Mouse (Mus musculus): Measurements from ENCODE around the gene Neb. TPM values are rescaled to one million over a fixed set of nuclear protein-coding genes. Genes with fewer than 3 reads are reported as not detected.

Gene Neb
- polyA plus RNA-seq, 1 experiment from 2014 or later, result 1.0 TPM

DNA sequence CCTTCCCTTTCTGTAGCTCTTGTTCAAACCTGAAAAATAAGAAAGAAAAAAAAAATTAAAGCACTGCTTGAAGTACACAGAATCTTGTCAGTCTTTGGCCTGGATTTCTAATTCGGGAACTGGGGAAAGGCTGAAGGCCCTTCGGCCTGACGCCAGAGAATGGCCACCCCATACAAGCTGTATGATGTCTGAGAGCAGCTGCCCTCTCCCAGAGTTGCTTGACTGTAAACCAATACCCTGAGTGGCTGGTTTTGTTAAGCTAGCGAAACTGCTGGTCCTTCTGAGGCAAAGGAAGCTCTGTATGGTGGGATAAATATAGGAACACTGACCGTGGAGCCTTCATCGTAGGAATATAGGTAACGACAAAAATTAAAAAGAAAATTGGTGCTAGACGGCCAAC lies 43.2 kb downstream of the Neb start:
- Histone ChIP-seq H3K27ac (ENCODE audit: low read length) (no peak overlapping the region), H3K4me3 (ENCODE audit: low read depth, low read length) (no peak overlapping the region), H3K36me3 (ENCODE audit: control insufficient read depth, insufficient read depth, low read length) (no peaks in the 10 kb centered on the region), H3K27me3 (ENCODE audit: control insufficient read depth, insufficient read depth, low read length) (no peaks in the 10 kb centered on the region), H3K4me1 (ENCODE audit: control insufficient read depth, insufficient read depth, low read length) (no peaks in the 10 kb centered on the region), H3K9me3 (ENCODE audit: control insufficient read depth, low read depth, low read length) (no peaks in the 10 kb centered on the region), H3K4me2 (replicated peaks; ENCODE audit: low read depth, low read length) (no peak overlapping the region), H3K9ac (replicated peaks; ENCODE audit: low read depth, low read length) (no peak overlapping the region)
- no peak for ATAC-seq (ENCODE audit: insufficient number of reproducible peaks, insufficient read depth, low FRiP score, low read depth)
- 81% methylated on average over 8 of the region's 8 CpGs for WGBS

DNA sequence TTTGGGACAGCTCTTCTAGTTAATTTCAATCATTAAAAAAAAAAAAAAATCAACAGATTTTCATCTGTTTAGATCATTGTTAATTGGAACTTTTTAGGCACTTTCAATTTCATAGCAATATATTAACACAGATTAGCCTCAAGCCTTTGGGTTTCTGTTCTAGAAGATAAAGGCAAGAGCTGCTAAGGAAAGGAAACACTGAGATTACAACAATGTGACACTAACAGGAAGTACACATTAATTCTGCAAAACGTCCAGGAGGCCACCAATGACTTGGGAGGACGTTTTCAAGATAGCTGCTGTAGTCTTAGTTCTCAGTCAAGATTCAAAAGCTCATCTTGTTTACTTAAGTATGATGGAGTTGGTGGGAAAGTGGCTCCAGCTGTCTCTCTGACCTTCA lies 44.7 kb downstream of the Neb start:
- Histone ChIP-seq H3K27ac (ENCODE audit: low read length) (no peak overlapping the region), H3K9ac (replicated peaks; ENCODE audit: low read depth, low read length) (no peak overlapping the region), H3K27me3 (ENCODE audit: control insufficient read depth, insufficient read depth, low read length) (no peaks in the 10 kb centered on the region), H3K4me2 (replicated peaks; ENCODE audit: low read depth, low read length) (no peak overlapping the region), H3K36me3 (ENCODE audit: control insufficient read depth, insufficient read depth, low read length) (no peaks in the 10 kb centered on the region), H3K4me1 (ENCODE audit: control insufficient read depth, insufficient read depth, low read length) (no peaks in the 10 kb centered on the region), H3K4me3 (ENCODE audit: low read depth, low read length) (no peak overlapping the region), H3K9me3 (ENCODE audit: control insufficient read depth, low read depth, low read length) (no peaks in the 10 kb centered on the region)
- no peak for ATAC-seq (ENCODE audit: insufficient number of reproducible peaks, insufficient read depth, low FRiP score, low read depth)
- 16% methylated on average over 2 of the region's 2 CpGs for WGBS

- H3K27ac ChIP-seq (ENCODE audit: low read length), result no peak overlapping the region
- no peaks in the 10 kb centered on the region for H3K36me3 ChIP-seq (ENCODE audit: control insufficient read depth, insufficient read depth, low read length)
- H3K4me1 ChIP-seq (ENCODE audit: control insufficient read depth, insufficient read depth, low read length), result no peaks in the 10 kb centered on the region
- no peaks in the 10 kb centered on the region for H3K9me3 ChIP-seq (ENCODE audit: control insufficient read depth, low read depth, low read length)
- no peak for ATAC-seq (ENCODE audit: insufficient number of reproducible peaks, insufficient read depth, low FRiP score, low read depth)
- H3K4me3 ChIP-seq (ENCODE audit: low read depth, low read length), result no peak overlapping the region
- H3K27me3 ChIP-seq (ENCODE audit: control insufficient read depth, insufficient read depth, low read length), result no peaks in the 10 kb centered on the region
- no peak overlapping the region for H3K4me2 ChIP-seq (replicated peaks; ENCODE audit: low read depth, low read length)
- H3K9ac ChIP-seq (replicated peaks; ENCODE audit: low read depth, low read length), result no peak overlapping the region
- 86% methylated on average over 3 of the region's 3 CpGs for WGBS
Observed at GRCm38 (mm10) chr2:52331761-52332160, 46.5 kb downstream of the Neb start.

DNA sequence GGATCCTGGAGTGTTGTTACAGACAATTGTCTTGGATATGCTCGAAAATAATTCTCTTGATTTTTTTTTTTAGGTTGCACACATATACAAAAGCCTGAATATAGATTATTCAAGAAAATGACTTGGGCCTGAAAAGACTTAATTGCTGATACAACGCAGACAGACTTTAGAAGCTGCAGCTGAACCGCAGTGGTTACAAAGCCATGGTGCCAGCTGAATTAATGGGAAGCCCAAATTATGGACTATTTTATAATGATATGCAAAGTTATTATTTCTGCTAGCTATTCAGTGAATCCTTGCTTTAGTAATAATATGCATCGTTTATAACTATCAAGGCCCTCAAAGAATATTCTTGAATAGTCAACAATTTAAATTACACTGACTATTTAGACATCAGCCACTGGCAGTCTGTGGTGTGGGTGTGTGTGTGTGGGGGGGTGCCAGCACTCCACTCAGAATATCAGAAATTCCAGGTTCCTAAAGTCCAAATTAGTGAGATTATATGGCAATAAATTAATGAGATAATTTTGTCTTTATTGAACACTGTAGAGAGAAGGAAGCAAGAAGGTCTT lies 50.9 kb downstream of the Neb start:
- Histone ChIP-seq H3K27me3 (ENCODE audit: control insufficient read depth, insufficient read depth, low read length) (no peaks in the 10 kb centered on the region), H3K9me3 (ENCODE audit: control insufficient read depth, low read depth, low read length) (no peaks in the 10 kb centered on the region), H3K9ac (replicated peaks; ENCODE audit: low read depth, low read length) (no peak overlapping the region), H3K4me3 (ENCODE audit: low read depth, low read length) (no peak overlapping the region), H3K27ac (ENCODE audit: low read length) (no peak overlapping the region), H3K4me2 (replicated peaks; ENCODE audit: low read depth, low read length) (no peak overlapping the region), H3K4me1 (ENCODE audit: control insufficient read depth, insufficient read depth, low read length) (no peaks in the 10 kb centered on the region), H3K36me3 (ENCODE audit: control insufficient read depth, insufficient read depth, low read length) (no peaks in the 10 kb centered on the region)
- ATAC-seq (ENCODE audit: insufficient number of reproducible peaks, insufficient read depth, low FRiP score, low read depth), result no peak
- WGBS, result 80% methylated on average over 4 of the region's 4 CpGs

DNA sequence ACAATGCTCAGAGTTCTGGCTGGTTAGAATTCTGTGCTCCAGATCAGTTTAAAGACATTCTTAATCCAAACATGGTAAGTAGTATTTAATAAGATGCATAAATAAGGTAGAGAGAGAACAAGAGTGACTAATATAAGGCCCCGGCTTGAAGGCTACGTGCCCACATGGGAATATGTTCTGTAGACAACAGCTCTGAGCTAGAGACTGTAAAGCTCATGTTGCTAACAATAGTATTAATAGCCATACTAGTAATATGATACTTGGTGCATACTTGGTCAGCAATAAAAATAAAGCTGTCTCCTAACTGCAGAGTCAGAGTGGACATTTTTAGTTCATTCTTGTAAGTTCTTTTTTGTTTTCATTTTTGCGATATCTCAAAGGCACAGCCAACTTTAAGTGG lies 56.4 kb downstream of the Neb start:
- Histone ChIP-seq H3K27ac (ENCODE audit: low read length) (no peak overlapping the region), H3K36me3 (ENCODE audit: control insufficient read depth, insufficient read depth, low read length) (no peaks in the 10 kb centered on the region), H3K9me3 (ENCODE audit: control insufficient read depth, low read depth, low read length) (no peaks in the 10 kb centered on the region), H3K4me1 (ENCODE audit: control insufficient read depth, insufficient read depth, low read length) (no peaks in the 10 kb centered on the region), H3K27me3 (ENCODE audit: control insufficient read depth, insufficient read depth, low read length) (no peaks in the 10 kb centered on the region), H3K4me2 (replicated peaks; ENCODE audit: low read depth, low read length) (no peak overlapping the region), H3K4me3 (ENCODE audit: low read depth, low read length) (no peak overlapping the region), H3K9ac (replicated peaks; ENCODE audit: low read depth, low read length) (no peak overlapping the region)
- 86% methylated on average over 3 of the region's 3 CpGs for WGBS
- ATAC-seq (ENCODE audit: insufficient number of reproducible peaks, insufficient read depth, low FRiP score, low read depth), result no peak

- Histone ChIP-seq H3K27me3 (ENCODE audit: control insufficient read depth, insufficient read depth, low read length) (no peaks in the 10 kb centered on the region), H3K4me2 (replicated peaks; ENCODE audit: low read depth, low read length) (no peak overlapping the region), H3K4me1 (ENCODE audit: control insufficient read depth, insufficient read depth, low read length) (no peaks in the 10 kb centered on the region), H3K27ac (ENCODE audit: low read length) (no peak overlapping the region), H3K4me3 (ENCODE audit: low read depth, low read length) (no peak overlapping the region), H3K36me3 (ENCODE audit: control insufficient read depth, insufficient read depth, low read length) (no peaks in the 10 kb centered on the region), H3K9me3 (ENCODE audit: control insufficient read depth, low read depth, low read length) (no peaks in the 10 kb centered on the region), H3K9ac (replicated peaks; ENCODE audit: low read depth, low read length) (no peak overlapping the region)
- ATAC-seq (ENCODE audit: insufficient number of reproducible peaks, insufficient read depth, low FRiP score, low read depth), result no peak
- 91% methylated on average over 2 of the region's 2 CpGs for whole genome bisulfite sequencing
Observed at GRCm38 (mm10) chr2:52320175-52320574, 58.1 kb downstream of the Neb start.

DNA sequence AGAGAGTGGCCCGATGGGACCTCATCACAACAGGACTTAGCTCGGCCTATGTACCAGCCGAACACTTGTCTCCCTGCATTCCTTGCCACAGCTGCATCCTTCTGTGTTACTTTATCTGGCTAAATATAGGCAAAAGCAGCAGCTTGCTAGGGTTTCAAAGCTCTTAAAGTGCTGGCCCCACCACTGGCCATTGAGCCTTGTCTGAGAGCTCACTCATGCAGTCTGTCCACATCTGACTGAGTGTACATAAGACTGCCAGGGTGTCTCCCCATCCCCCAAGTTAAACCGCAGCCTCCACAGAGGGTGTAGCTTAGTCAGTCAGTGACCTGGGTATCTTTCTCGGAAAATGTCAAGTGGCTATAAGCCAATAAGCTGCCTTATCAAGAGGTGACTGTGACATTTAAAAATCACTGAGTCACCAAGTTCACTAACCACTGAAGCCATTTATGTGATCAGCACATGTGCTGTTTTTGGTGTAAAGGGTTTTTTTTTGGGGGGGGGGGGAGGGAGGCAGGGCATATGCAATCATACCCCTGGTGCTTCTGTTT lies 59.2 kb downstream of the Neb start:
- Histone ChIP-seq H3K4me2 (replicated peaks; ENCODE audit: low read depth, low read length) (no peak overlapping the region), H3K9ac (replicated peaks; ENCODE audit: low read depth, low read length) (no peak overlapping the region), H3K27ac (ENCODE audit: low read length) (no peak overlapping the region), H3K36me3 (ENCODE audit: control insufficient read depth, insufficient read depth, low read length) (no peaks in the 10 kb centered on the region), H3K9me3 (ENCODE audit: control insufficient read depth, low read depth, low read length) (no peaks in the 10 kb centered on the region), H3K4me3 (ENCODE audit: low read depth, low read length) (no peak overlapping the region), H3K4me1 (ENCODE audit: control insufficient read depth, insufficient read depth, low read length) (no peaks in the 10 kb centered on the region), H3K27me3 (ENCODE audit: control insufficient read depth, insufficient read depth, low read length) (no peaks in the 10 kb centered on the region)
- ATAC-seq (ENCODE audit: insufficient number of reproducible peaks, insufficient read depth, low FRiP score, low read depth), result peak; percentile 76
- WGBS, result 51% methylated on average over 5 of the region's 5 CpGs

- Histone ChIP-seq H3K36me3 (ENCODE audit: control insufficient read depth, insufficient read depth, low read length) (no peaks in the 10 kb centered on the region), H3K4me2 (replicated peaks; ENCODE audit: low read depth, low read length) (no peak overlapping the region), H3K4me1 (ENCODE audit: control insufficient read depth, insufficient read depth, low read length) (no peaks in the 10 kb centered on the region), H3K4me3 (ENCODE audit: low read depth, low read length) (no peak overlapping the region), H3K9ac (replicated peaks; ENCODE audit: low read depth, low read length) (no peak overlapping the region), H3K27ac (ENCODE audit: low read length) (no peak overlapping the region), H3K9me3 (ENCODE audit: control insufficient read depth, low read depth, low read length) (no peaks in the 10 kb centered on the region), H3K27me3 (ENCODE audit: control insufficient read depth, insufficient read depth, low read length) (no peaks in the 10 kb centered on the region)
- ATAC-seq (ENCODE audit: insufficient number of reproducible peaks, insufficient read depth, low FRiP score, low read depth), result no peak
- 81% methylated on average over 4 of the region's 4 CpGs for WGBS
Observed at GRCm38 (mm10) chr2:52317471-52317870, 60.8 kb downstream of the Neb start.

GRCm38 (mm10) chr2:52315737-52316136 lies 62.5 kb downstream of the Neb start:
- H3K4me1 ChIP-seq (ENCODE audit: control insufficient read depth, insufficient read depth, low read length), result no peaks in the 10 kb centered on the region
- no peaks in the 10 kb centered on the region for H3K27me3 ChIP-seq (ENCODE audit: control insufficient read depth, insufficient read depth, low read length)
- H3K4me2 ChIP-seq (replicated peaks; ENCODE audit: low read depth, low read length), result no peak overlapping the region
- 59% methylated on average over 3 of the region's 3 CpGs for WGBS
- no peaks in the 10 kb centered on the region for H3K36me3 ChIP-seq (ENCODE audit: control insufficient read depth, insufficient read depth, low read length)
- no peaks in the 10 kb centered on the region for H3K9me3 ChIP-seq (ENCODE audit: control insufficient read depth, low read depth, low read length)
- H3K9ac ChIP-seq (replicated peaks; ENCODE audit: low read depth, low read length), result no peak overlapping the region
- no peak overlapping the region for H3K4me3 ChIP-seq (ENCODE audit: low read depth, low read length)
- no peak for ATAC-seq (ENCODE audit: insufficient number of reproducible peaks, insufficient read depth, low FRiP score, low read depth)
- H3K27ac ChIP-seq (ENCODE audit: low read length), result no peak overlapping the region
